Mouse (Mus musculus): ENCODE results near the gene Ctu1.

DNA sequence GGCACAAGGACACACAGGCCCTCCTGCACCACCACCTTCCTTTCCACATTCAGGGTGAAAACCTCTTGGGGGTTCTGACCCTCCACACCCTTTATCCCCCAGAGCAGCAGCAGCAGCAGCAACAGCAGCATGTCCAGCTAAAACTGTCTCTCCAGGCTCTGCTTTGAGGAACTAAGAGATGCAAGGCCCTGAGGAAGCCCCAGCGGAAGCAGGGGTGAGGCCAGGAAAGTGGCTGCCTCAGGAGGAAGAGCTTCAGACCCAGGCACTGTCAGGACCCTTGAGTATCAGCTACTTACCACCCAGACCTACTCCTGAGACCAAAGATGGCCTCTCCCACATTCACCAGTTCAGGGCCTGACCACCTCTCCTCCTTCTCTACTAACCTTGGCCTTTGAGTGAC, 11.8 kb upstream of the Ctu1 start, which contains the start of gene Siglece:
- TF ChIP-seq CTCF (IDR thresholded peaks at IDR 0.05; ENCODE audit: control insufficient read depth, insufficient read depth, insufficient read length) (no peak), MYOD1 (IDR thresholded peaks at IDR 0.05; ENCODE audit: control insufficient read depth, insufficient read length, low read depth) (no peak), MYOG (IDR thresholded peaks at IDR 0.05; ENCODE audit: control insufficient read depth, extremely low read depth, insufficient read length) (no peak), USF1 (IDR thresholded peaks at IDR 0.05; ENCODE audit: low read depth) (no peak), CEBPB (IDR thresholded peaks at IDR 0.05; ENCODE audit: low read depth) (no peak)

Measured in C2C12 (cell line).